Mouse (Mus musculus) neutrophil, adult 5-6 weeks (primary cell): Measurements from ENCODE around the gene Wdr91. TPM values are rescaled to one million over a fixed set of nuclear protein-coding genes. Genes with fewer than 3 reads are reported as not detected.

Experiments
- ATAC-seq: fragments of 151-379, 151-347 bp; 2 replicates; pipeline ENCODE4 v1.8.0; 2017; ENCODE audit warnings: mild to moderate bottlenecking, moderate TSS enrichment; ENCODE audit not compliant: insufficient number of reproducible peaks, poor library complexity, low FRiP score, severe bottlenecking; ENCODE audit errors: extremely low read depth
- total RNA-seq: library from RNA; stranded (forward); fragments of 200-1000 nt; gene quantifications from 2 replicates; pipeline ENCODE4 v1.2.3, GENCODE M21; 2017

The Wdr91 gene
- total RNA-seq, 1 experiment from 2014 or later: 34.8 TPM

GRCm38 (mm10) chr6:34895569-34895968 is 15.1 kb downstream of the Wdr91 start:
- ATAC-seq: no peak

GRCm38 (mm10) chr6:34889185-34889584 is 21.5 kb downstream of the Wdr91 start:
- ATAC-seq: no peak

- ATAC-seq: no peak
Measured at GRCm38 (mm10) chr6:34887131-34887850, 23.4 kb downstream of the Wdr91 start.

- ATAC-seq: no peak
Measured at GRCm38 (mm10) chr6:34884724-34885123, 26.0 kb downstream of the Wdr91 start.

- no peak for ATAC-seq
Measured at GRCm38 (mm10) chr6:34879911-34880475, 30.7 kb downstream of the Wdr91 start.

- ATAC-seq: no peak
Measured at GRCm38 (mm10) chr6:34879101-34879740, 31.5 kb downstream of the Wdr91 start.

GRCm38 (mm10) chr6:34877509-34878321 is 33.0 kb downstream of the Wdr91 start, which contains the start of gene Cyren:
Gene Cyren, minus strand, starts transcription at chr6:34878060.
- ATAC-seq: peak; percentile 74

- no peak for ATAC-seq
Measured at GRCm38 (mm10) chr6:34876835-34877156, 33.9 kb downstream of the Wdr91 start.

GRCm38 (mm10) chr6:34875966-34876834 is 34.5 kb downstream of the Wdr91 start:
- no peak for ATAC-seq

GRCm38 (mm10) chr6:34875268-34875761 is 35.4 kb downstream of the Wdr91 start:
- peak; percentile 62 for ATAC-seq

- no peak for ATAC-seq
Measured at GRCm38 (mm10) chr6:34874101-34874921, 36.4 kb downstream of the Wdr91 start.

GRCm38 (mm10) chr6:34872871-34873270 is 37.8 kb downstream of the Wdr91 start:
- ATAC-seq: no peak

- ATAC-seq: no peak
Measured at GRCm38 (mm10) chr6:34871929-34872328, 38.7 kb downstream of the Wdr91 start.

GRCm38 (mm10) chr6:34870724-34871123 is 40.0 kb downstream of the Wdr91 start:
- ATAC-seq: no peak

- no peak for ATAC-seq
Measured at GRCm38 (mm10) chr6:34870136-34870535, 40.5 kb downstream of the Wdr91 start.

GRCm38 (mm10) chr6:34869225-34869915 is 41.3 kb downstream of the Wdr91 start:
- ATAC-seq: peak; percentile 50
